Mouse (Mus musculus) hindlimb bud, embryonic 11.5 days (tissue): ENCODE data around the gene Pdzd2.

Experiments used
- DNase-seq: peaks from one replicate; pipeline ENCODE4 v3.0.0-alpha.2; 2012; ENCODE audit warnings: low read depth, low spot score; ENCODE audit errors: extremely low spot score

Gene Pdzd2

GRCm38 (mm10) chr15:12583051-12583450 lies 156.7 kb downstream of the Pdzd2 start:
- no peak for DNase-seq

- DNase-seq = no peak
Observed at GRCm38 (mm10) chr15:12582471-12582870, 157.3 kb downstream of the Pdzd2 start.

DNA sequence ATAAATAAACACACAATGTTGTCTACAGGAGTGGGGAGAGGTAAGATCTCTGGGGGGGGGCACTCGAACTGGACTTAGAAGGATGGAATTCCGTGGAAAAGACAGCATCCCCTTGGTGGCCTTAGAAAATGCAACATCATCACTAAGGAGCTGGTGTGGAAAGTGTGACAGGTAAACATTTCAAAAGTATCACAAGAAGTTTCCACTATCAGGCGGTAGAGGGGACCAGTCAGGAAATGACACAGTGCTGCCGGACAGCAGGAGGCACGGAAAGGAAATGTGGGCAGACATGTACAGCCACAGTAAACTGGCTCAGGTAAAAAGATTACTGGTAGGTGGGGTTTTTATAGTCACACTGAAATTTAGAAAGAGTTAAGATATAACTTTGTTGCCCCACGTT lies 160.5 kb downstream of the Pdzd2 start:
- no peak for DNase-seq

DNA sequence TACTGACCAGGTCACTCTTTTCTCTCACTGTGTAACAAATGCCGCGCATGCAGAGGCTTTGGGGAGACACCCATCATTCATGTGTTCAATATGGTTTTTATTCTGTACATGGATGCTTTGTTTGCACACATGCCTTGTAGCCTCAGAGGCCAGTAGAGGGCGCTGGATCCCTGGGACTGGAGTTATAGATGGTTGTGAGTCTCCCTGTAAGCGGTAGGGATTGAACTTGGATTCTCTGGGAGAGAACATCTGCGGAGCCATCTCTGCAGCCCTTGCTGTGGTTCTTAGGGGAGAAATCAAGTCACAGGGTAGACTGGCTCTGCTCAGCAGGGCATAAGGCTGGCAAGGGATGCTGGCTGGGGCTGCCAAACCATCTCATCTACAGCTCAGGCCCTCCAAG lies 161.4 kb downstream of the Pdzd2 start:
- DNase-seq = peak; percentile 30

- DNase-seq = no peak
Observed at GRCm38 (mm10) chr15:12577715-12578114, 162.0 kb downstream of the Pdzd2 start.

GRCm38 (mm10) chr15:12577054-12577696 lies 162.5 kb downstream of the Pdzd2 start:
- DNase-seq = peak; percentile 24

DNA sequence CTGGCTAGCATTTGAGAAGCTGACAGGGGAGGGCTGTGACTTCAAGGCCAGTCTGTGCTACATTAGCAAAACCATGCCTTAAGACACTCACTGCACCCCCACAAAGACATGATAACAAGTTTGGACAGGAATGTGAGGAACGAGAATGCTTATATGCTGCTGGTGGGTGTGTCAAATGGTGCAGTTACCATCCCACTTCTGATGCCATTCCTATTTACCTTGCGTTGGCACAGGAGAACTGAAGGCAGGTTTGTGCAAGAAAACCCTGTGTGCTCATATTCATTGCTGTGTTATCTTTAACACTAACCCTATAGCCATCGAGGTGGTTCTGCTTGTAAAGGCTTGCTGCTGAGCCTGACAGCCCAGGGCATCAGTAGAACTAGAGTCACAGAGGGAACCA lies 166.1 kb downstream of the Pdzd2 start:
- no peak for DNase-seq

DNA sequence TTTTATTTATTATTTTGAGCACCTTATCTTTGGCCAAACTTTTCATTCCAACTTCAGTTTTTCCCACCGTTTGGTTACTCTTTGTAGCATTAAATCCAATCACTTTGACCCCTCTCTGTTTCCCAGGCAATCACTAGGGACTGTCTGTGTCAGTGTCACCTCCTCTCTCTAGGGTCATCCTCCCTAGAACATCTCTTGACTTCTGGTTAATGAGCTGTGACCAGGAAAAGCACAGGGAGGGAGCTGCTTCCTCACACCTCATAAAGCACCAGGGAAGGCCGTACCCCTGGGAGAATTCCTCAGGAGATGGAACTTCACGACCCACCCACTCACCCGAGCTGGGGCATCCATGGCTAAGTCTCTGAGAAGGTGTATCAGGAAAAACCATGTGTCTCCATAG lies 168.6 kb downstream of the Pdzd2 start:
- DNase-seq = no peak

- no peak for DNase-seq
Observed at GRCm38 (mm10) chr15:12566637-12567440, 172.9 kb downstream of the Pdzd2 start.

DNA sequence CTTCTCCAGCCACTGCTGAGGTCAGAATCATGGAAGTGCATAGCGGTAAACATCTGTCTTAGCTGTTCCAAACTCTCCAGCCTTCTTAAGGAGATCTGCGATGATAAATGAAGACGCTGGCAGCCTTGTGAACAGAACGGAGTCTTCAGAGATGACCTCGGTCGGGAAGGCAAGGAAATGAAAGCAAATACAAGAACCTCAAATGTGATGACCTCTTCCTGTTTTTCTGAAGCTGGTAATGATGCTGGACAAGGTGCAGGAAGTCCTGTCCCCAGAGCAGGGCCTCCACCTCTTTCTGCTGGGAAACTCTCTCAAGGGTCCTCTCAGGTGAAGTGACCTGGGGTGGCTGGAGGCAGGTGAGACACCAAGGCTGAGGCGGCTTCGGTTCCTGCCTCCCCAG lies 174.4 kb downstream of the Pdzd2 start:
- no peak for DNase-seq

GRCm38 (mm10) chr15:12560505-12560904 lies 179.2 kb downstream of the Pdzd2 start:
- no peak for DNase-seq

GRCm38 (mm10) chr15:12557663-12558436 lies 181.9 kb downstream of the Pdzd2 start:
- no peak for DNase-seq

- DNase-seq = no peak
Observed at GRCm38 (mm10) chr15:12553211-12553610, 186.5 kb downstream of the Pdzd2 start.

GRCm38 (mm10) chr15:12550919-12551318 lies 188.8 kb downstream of the Pdzd2 start:
- no peak for DNase-seq

- no peak for DNase-seq
Observed at GRCm38 (mm10) chr15:12550376-12550775, 189.3 kb downstream of the Pdzd2 start.

- no peak for DNase-seq
Observed at GRCm38 (mm10) chr15:12549919-12550305, 189.8 kb downstream of the Pdzd2 start.

DNA sequence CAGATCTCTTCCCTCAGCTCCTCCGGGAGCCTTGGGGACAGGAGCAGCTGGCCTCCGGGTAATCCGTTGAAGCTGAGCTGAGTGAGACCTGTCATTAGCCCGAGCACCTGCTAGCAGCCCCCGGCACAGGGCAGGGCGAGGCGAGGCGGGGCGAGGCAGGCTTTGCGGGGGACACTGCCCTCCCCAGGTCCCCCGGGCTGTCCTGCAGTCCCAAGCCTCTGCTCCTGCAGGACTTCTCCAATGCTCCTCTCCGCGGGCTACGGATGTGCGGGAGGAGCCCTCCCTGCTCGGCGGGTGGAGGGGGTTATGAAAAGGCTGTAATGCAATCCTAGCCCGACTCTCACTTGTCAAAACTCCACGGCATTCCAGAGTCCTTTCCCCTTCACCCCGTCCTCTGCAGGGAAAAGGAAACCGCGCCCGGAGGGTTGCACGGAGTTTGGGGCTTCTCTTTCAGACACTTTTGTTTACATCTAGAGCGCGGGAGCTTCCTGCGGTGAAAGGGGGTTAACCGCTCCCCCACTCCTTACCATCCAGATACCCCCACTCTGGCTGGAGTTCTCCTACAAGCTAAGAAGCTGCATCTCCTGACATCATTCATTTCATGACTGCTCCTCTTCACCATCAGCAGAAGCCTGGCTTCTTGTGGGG lies 190.3 kb downstream of the Pdzd2 start:
- no peak for DNase-seq

- DNase-seq = no peak
Observed at GRCm38 (mm10) chr15:12548696-12549095, 191.0 kb downstream of the Pdzd2 start.

DNA sequence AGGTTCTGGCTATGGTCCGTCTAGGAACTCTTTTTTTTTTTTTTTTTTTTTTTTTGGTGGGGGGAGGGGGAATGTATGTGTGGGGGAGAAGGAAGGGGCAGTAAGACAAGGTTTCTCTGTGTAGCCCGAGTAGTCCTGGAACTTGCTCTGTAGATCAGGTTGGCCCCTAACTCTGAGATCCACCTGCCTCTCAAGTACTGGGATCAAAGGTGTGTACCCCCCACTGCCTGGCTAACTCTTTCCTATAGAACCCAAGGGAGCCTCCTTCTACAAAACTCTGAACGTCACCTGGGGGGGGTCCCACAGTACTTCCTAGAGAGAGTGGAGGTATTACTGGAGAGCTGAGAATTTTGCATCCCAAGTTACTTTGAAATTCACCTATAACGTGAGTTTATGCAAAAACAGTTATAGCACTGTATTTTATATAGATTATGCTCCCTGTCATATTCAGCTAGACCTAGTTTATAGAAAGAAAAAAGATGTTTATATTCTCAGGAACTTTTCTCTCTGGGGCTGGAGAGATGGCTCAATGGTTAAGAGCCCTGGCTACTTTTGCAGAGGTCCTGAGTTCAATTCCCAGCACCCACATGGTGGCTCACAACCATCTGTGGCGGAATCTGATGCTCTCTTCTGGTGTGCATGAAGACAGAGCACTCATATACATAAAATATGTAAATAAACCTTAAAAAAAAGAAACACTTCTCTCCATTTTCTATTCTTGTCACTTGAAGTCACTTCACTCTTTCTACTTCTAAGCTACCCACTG lies 191.9 kb downstream of the Pdzd2 start:
- no peak for DNase-seq

GRCm38 (mm10) chr15:12546781-12547180 lies 192.9 kb downstream of the Pdzd2 start:
- DNase-seq = no peak

- DNase-seq = no peak
Observed at GRCm38 (mm10) chr15:12545671-12546070, 194.1 kb downstream of the Pdzd2 start.
